Mouse (Mus musculus) ES-Bruce4 (cell line): ENCODE results near the gene Gm10310.
"Not testable (repeated sequence)": the region's sequence is repeated elsewhere in the genome, so short reads cannot be mapped to it uniquely, and the experiment has no call there.

ENCODE experiments used
- CTCF ChIP-seq: IDR thresholded peaks from one replicate; pipeline ENCODE4 v1.8.1; 2011; ENCODE audit warnings: low read depth, low read length
- EP300 ChIP-seq: IDR thresholded peaks from 2 replicates; pipeline ENCODE4 v1.6.1; 2011; ENCODE audit warnings: low read depth, low read length; ENCODE audit not compliant: insufficient read depth
- POLR2A ChIP-seq: IDR thresholded peaks from one replicate; pipeline ENCODE4 v1.8.1; 2011; ENCODE audit warnings: low read length; ENCODE audit not compliant: insufficient read depth

DNA sequence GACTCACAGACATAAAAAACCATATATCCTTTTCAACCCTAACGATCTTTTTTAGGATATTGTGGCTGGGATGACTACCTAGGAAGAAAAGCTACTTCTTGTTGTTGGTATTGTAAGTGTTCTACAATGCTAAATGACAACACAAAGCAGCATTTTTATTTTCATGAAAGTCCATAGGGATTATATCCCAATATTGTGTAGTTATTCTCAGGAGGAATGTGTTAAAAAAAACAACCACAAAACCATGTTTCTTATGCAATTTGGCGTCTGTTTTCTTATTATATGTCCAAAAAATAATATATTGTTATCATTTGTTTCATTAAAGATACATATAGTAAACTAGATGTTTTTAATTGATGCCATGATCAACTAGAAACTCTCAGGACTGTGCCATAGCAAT, 17.7 kb downstream of the Gm10310 start, which contains the start of gene Olfr819:
- not testable (repeated sequence) for TF ChIP-seq POLR2A, CTCF, EP300
